Mouse (Mus musculus): ENCODE measurements at regions not wholly inside any gene's neighbourhood (a gene's known extent, or its start where the extent isn't known, plus 50 kb on each side); places are given as distances from the start of the nearest gene placed in this dataset.

- no peak for TF ChIP-seq TAL1 (IDR thresholded peaks at IDR 0.05; ENCODE audit: low read length)
- no peak for TF ChIP-seq POLR2A (IDR thresholded peaks at IDR 0.05; ENCODE audit: control insufficient read depth in 1 of 2, insufficient read depth in 1 of 2, low read depth in 1 of 2, low read length in 2 of 2, poor library complexity in 1 of 2)
- TF ChIP-seq POLR2AphosphoS5 (IDR thresholded peaks at IDR 0.05; ENCODE audit: borderline replicate concordance, low read depth, low read length): no peak
- TF ChIP-seq ZMIZ1 (IDR thresholded peaks at IDR 0.05; ENCODE audit: low read depth, low read length): no peak
- no peak for TF ChIP-seq NELFE (IDR thresholded peaks at IDR 0.05; ENCODE audit: low read depth, low read length)
- TF ChIP-seq CHD1 (IDR thresholded peaks at IDR 0.05; ENCODE audit: low read depth, low read length): no peak
- TF ChIP-seq CTCF (IDR thresholded peaks at IDR 0.05 in 2 of 3, conservative IDR thresholded peaks at IDR 0.05 in 1 of 3; ENCODE audit: control insufficient read depth in 1 of 3, insufficient read depth in 1 of 3, low read depth in 2 of 3, low read length in 3 of 3, poor library complexity in 1 of 3, severe bottlenecking in 1 of 3): no peak
- no peak for TF ChIP-seq KAT2A (conservative IDR thresholded peaks at IDR 0.05; ENCODE audit: low read depth, low read length)
- no peak for TF ChIP-seq SIN3A (IDR thresholded peaks at IDR 0.05; ENCODE audit: low read length)
Measured at GRCm38 (mm10) chr1:39062509-39062908, 77.1 kb downstream of the Pdcl3 start.
